Mouse (Mus musculus): ENCODE results near the gene Tomm5. TPM values are rescaled to one million over a fixed set of nuclear protein-coding genes. Genes with fewer than 3 reads are reported as not detected.

The Tomm5 gene
- polyA plus RNA-seq, 1 experiment from 2014 or later: 138 TPM

GRCm38 (mm10) chr4:45055451-45055850 is 52.5 kb downstream of the Tomm5 start:
- H3K9ac ChIP-seq: no peak overlapping the region
- H3K4me1 ChIP-seq: no peaks in the 10 kb centered on the region
- H3K27me3 ChIP-seq (replicated peaks): no peaks in the 10 kb centered on the region
- H3K4me2 ChIP-seq: no peak overlapping the region
- H3K4me3 ChIP-seq: no peak overlapping the region
- 89% methylated on average over 8 of the region's 8 CpGs for WGBS
- H3K27ac ChIP-seq: no peak overlapping the region
- no peak for ATAC-seq (replicated peaks)
- H3K36me3 ChIP-seq (replicated peaks): peaks cover 24% of the 10 kb centered on the region; the same call in 1 of the 2 replicates
- no peaks in the 10 kb centered on the region for H3K9me3 ChIP-seq

Other genes starting within 250 kb of the Tomm5 start
- gene Grhpr, start 126.7 kb downstream of the Tomm5 start, polyA plus RNA-seq (2015; fragmentation: Nextera tagmentation; extraction: Ambion mirVana): 21.9 and 24.5 TPM in 2 replicates
- gene Zbtb5, start 95.7 kb downstream of the Tomm5 start, polyA plus RNA-seq (2015; fragmentation: Nextera tagmentation; extraction: Ambion mirVana): 50.0 and 53.7 TPM in 2 replicates
- 26.3 and 29.8 TPM in 2 replicates for gene Polr1e, start 89.5 kb downstream of the Tomm5 start, polyA plus RNA-seq (2015; fragmentation: Nextera tagmentation; extraction: Ambion mirVana)
- gene Fbxo10, start 23.5 kb downstream of the Tomm5 start, polyA plus RNA-seq (2015; fragmentation: Nextera tagmentation; extraction: Ambion mirVana): 20.2 and 21.9 TPM in 2 replicates
- gene Frmpd1, start 76.8 kb upstream of the Tomm5 start, polyA plus RNA-seq (2015; fragmentation: Nextera tagmentation; extraction: Ambion mirVana): 1.4 and 1.5 TPM in 2 replicates
- 24.1 and 24.2 TPM in 2 replicates for gene Trmt10b, start 189.0 kb upstream of the Tomm5 start, polyA plus RNA-seq (2015; fragmentation: Nextera tagmentation; extraction: Ambion mirVana)
- gene Dcaf10, start 234.0 kb upstream of the Tomm5 start, polyA plus RNA-seq (2015; fragmentation: Nextera tagmentation; extraction: Ambion mirVana): 8.4 and 8.7 TPM in 2 replicates
- gene Exosc3, start 234.6 kb upstream of the Tomm5 start, polyA plus RNA-seq (2015; fragmentation: Nextera tagmentation; extraction: Ambion mirVana): 30.1 and 34.9 TPM in 2 replicates